Mouse (Mus musculus) cerebellum, postnatal 36 days (tissue): Measurements from ENCODE around the gene Fgfr3.

Experiments
- DNase-seq, 2 experiments: peaks; one replicate each; pipeline ENCODE4 v3.0.0; 2021 to 2022; ENCODE audit warnings: mixed read lengths in 2 of 2

Gene Fgfr3

GRCm38 (mm10) chr5:33721541-33722265 lies at the start of gene Fgfr3:
Gene Fgfr3 (plus strand): TSS chr5:33721674.
- peak in 1 of 2 experiments; percentile 29 for DNase-seq

DNA sequence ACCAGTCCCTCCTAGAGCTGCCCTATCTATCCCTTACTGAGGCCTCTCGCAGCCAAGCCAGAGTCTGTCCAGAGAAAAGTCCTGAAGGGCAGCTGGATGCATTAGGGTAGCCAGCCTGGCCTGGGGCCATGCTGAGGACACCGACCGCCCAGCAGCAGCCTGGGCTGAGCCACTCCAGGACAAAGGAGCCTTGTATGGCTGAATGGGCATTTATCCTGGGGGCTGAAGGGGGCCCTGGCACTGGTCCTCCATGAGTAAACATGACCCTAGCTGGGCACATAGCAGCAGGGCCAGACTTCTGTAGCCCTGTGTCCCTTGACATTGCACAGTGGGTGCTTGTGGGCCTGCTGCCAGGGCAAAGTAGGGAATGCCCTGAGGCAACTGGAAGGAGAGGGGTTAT lies 47.0 kb upstream of the Fgfr3 start:
- peak in 1 of 2 experiments; percentile 25 for DNase-seq

DNA sequence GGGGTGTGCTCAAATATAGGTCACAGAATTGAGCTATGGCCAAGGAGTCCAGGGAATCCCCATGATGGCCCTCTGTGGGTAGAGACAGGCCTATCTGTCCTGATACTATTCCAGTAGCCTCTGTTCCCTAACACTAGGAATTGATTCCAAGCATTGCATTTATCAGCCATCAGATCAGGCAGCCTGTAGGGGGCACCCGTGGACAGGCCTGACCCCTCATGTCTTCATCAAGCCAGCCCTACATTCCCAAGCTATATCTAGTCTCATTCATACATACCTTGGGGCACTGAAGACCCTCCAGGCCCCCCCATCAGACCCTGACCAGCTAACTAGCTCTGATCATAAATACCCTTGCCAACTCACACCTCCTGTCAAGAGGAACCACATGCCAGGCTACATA lies 45.5 kb upstream of the Fgfr3 start:
- peak; percentile 48 to 51 for DNase-seq

GRCm38 (mm10) chr5:33678244-33678643 lies 43.2 kb upstream of the Fgfr3 start:
- DNase-seq = no peak

GRCm38 (mm10) chr5:33681044-33681443 lies 40.4 kb upstream of the Fgfr3 start:
- no peak for DNase-seq

- DNase-seq = no peak
These were observed 39.7 kb upstream of the Fgfr3 start for GRCm38 (mm10) chr5:33681611-33682388.

DNA sequence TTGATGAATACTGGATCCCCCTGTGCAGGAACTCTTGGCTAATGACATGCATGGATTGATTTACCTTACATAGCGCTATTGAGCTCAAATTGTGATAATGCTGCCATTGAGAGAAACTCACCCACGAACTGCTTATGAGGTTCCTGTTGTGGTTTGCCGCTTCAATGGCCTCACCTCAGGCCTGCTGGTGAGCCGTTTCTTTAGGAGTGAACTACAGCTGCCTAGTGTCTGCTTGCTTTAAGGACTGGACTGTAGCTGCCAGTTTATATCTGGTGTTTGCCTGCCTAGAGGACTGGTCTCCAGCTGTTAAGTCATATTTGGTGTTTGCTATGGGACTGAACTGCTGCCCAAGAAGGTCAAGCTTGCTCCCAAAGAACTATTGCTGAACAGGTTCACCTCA lies 38.5 kb upstream of the Fgfr3 start:
- DNase-seq = no peak

- DNase-seq = no peak
These were observed 37.4 kb upstream of the Fgfr3 start for GRCm38 (mm10) chr5:33683897-33684652.

GRCm38 (mm10) chr5:33684932-33685331 lies 36.5 kb upstream of the Fgfr3 start:
- no peak for DNase-seq

- no peak for DNase-seq
These were observed 34.3 kb upstream of the Fgfr3 start for GRCm38 (mm10) chr5:33687142-33687541.

DNA sequence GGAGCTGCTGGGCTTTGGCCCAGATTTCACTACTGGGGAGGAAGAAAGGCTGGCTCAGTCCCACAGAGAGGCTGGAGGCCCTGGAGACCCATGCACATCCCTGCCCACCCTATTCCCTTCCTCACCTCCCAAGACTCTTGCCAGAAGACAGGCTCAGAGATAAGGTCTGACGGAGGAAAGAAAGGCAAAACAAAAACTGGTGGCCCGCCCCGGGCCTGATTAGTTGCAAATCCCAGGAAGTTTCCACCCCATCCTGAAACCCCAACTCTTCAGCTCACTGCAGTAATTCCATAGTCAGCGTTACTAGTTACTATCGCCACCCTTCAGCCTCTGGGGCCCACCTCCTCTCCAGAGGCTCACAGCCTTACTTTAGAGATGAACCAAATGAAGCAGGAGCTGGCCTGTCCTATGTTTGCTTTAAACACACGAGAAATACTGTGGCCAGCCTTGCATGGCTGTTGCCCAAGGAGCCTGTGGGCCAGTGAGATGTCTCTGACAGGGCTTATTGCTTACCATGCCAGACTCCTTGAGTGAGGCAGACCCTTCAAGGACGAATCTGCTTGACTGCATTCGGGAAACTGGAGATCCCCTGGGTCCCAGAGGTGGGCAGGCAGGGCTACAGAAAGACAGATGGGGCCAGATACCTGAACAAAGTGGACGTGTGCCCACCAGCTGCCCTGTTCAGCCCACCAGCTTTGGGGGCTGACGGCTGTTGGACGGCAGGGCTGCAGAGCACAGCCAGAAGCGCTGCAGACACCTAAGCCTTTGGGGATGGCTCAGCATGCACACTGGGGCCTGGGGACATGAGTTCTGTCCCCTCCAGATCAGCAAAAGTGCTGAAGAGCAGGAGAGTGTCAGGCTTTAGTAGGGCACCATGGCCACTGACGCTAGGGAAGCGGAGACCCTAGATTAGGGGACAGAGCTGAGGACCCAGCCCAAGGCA lies 32.9 kb upstream of the Fgfr3 start:
- no peak for DNase-seq

DNA sequence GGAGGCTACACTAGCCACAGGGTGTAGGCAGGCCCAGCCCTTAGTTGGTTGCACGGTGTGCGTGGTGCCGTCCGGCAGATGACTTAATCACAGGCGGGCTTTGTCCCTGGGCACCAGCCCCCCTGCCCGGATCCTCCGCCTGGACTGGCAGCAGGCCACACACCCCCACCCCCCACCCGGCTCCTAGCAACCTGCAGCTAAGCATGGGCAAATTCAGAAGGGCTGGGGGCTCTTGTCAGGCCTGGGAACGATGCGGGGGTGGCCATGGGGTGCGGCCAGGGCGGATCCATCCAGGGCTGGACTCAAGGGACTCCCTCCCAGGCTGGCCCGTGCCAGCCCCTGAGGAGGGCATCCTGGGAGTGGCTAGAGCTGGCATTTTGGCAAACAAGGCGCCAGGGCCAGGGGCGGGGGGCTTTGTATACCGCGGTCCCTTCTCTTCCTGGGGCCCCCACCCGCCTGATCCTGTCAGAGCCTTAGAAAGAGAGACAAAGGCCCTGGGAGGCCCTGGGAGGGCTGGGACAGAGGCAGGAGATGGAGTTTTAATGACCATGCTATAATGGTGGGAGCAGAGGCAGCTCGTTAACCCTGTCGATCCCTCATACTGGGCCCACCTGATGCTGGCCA lies 32.1 kb upstream of the Fgfr3 start:
- DNase-seq = no peak

DNA sequence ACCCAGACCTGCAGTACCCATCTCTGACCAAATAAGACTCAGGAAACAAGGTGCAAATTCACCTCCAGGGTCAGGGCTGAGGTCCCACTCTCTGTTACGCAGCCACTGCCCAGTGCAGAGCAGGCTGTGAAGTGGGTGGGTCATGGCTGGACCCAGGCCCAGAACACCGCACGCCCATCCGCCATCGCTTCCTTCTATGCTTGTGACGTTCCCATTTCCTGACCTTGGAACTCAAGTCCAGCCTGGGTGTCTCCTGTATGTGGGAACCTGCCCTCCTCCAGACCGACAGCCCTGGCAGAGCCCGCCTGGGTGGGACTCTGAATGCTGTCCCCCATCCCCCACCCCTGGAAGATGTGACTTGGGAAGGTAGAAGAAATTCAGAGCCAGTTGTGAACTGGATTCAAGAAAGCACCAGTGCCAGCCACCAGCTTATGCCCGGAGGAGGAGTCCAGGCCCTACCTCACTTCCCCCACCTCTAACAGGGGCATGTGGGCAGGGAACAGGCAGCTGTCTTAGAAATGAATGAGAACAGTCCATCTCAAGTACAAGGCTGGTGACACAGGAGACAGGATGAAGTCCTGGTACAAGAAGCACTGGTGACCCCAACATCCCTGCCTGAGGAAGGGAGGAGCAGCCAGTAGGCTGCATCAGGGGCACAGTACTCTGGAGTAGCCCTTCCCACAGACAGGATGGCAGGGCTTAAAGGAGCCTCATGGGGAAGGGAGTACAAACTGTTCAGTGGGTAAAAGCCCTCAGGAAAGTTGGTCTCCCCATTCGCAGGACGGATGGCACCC lies 31.4 kb upstream of the Fgfr3 start:
- no peak for DNase-seq

GRCm38 (mm10) chr5:33692393-33692792 lies 29.1 kb upstream of the Fgfr3 start:
- DNase-seq = no peak

DNA sequence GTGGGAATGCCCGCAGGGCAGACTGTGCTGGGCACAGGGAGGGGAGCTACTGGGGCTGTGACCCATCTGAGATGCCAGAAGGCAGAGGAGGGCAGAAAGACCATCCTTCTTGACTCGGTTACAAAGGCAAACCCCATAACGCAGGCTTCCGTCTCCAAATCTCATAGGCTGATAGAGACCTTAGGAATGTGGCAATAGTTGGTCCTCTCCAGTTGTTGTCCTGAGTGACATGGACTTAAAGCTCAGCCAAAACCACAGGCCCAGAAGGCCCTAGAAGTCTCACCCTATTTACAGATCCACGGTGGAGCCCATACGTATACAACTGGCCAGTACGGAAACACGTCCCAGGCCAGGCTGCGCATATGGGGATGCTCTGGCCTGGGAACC lies 27.0 kb upstream of the Fgfr3 start:
- no peak for DNase-seq

- DNase-seq = no peak
These were observed 26.4 kb upstream of the Fgfr3 start for GRCm38 (mm10) chr5:33694848-33695717.

DNA sequence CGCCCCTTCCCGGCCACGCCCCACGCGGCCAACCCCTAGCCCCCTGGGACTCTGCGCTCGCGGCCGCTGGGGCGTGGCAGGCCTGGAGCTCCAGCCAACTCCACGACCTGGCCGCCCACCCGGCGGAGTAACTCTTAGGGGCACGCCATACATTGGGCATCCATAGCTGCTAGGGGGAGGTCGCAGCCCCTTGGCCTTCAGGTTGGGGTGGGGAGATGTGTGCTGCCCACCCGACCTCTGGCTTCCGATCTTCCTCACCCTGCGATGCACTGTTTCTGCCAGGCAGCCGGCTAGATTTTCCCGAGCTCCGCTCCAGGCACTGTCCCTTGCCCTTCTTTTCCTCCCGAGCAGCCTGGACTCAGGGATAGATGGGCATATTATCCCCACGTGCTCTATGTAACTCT lies 25.8 kb upstream of the Fgfr3 start:
- DNase-seq = no peak

DNA sequence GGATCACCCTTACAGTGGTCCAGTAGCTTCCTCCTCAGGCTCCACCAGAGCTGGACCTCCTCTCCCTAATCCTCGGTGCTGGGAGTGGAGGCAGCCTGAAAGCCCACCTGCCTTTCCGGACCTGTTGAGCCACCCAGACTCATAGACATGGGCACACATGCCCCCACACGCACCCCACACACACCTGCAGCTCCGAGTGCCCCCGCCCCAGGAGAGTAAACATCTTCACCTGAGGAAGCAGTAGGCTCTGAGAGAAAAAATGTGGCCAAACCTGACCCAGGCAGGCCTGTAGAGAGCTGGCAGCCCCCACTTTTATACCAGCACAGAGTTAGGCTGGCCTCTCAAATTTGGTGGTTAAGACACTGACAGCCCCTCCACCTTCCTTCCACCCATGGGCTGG lies 25.0 kb upstream of the Fgfr3 start:
- DNase-seq = no peak

GRCm38 (mm10) chr5:33697534-33697933 lies 23.9 kb upstream of the Fgfr3 start:
- no peak for DNase-seq

GRCm38 (mm10) chr5:33697947-33698512 lies 23.4 kb upstream of the Fgfr3 start:
- no peak for DNase-seq
